Mouse (Mus musculus) ES-E14 (cell line): ENCODE results near the gene Sprr2a1.

Experiments used
- CHD2 ChIP-seq: IDR thresholded peaks from 2 replicates; pipeline ENCODE4 v1.6.1; 2014; ENCODE audit warnings: mild to moderate bottlenecking, low read depth, low read length, inconsistent platforms
- HCFC1 ChIP-seq: IDR thresholded peaks from 2 replicates; pipeline ENCODE4 v1.6.1; 2012; ENCODE audit warnings: low read length, inconsistent platforms, borderline replicate concordance; ENCODE audit not compliant: insufficient read depth
- MAFK ChIP-seq: IDR thresholded peaks from 2 replicates; pipeline ENCODE4 v1.6.1; 2014; ENCODE audit warnings: mild to moderate bottlenecking, low read depth, low read length, inconsistent platforms; ENCODE audit not compliant: insufficient read depth
- ZNF384 ChIP-seq: IDR thresholded peaks from 2 replicates; pipeline ENCODE4 v1.6.1; 2012; ENCODE audit warnings: low read depth, low read length, inconsistent platforms

- TF ChIP-seq HCFC1 (no peak), ZNF384 (no peak), MAFK (no peak), CHD2 (no peak)
Measured at GRCm38 (mm10) chr3:92169847-92170246, 45.8 kb upstream of the Sprr2a1 start.
